ENCODE assay signal across 12 mouse cellular contexts in genomic region chr13:23459264-23459846, GRCm38 (mm10). TPM values are rescaled to one million over a fixed set of nuclear protein-coding genes. Genes with fewer than 3 reads are reported as not detected.
DNase-seq lines count a peak whose midpoint lies in the region; ATAC-seq and TF ChIP-seq lines count a peak whose summit lies in the region.
"Had no signal": no experiment of that assay in that cellular context is flagged by ENCODE, and none has a peak within 500 bp of the region (broad histone marks: within the 10 kb centered on the region; RNA-seq: fewer than 3 reads in every experiment).

No protein-coding gene starts in this region.

- H3K27ac ChIP-seq in hindbrain, embryonic 10.5 days: peak overlapping the region; percentile 23; the same call in 1 of the 2 replicates
- H3K27ac ChIP-seq in hindbrain, postnatal 0 days: no peak overlapping the region
- H3K27ac ChIP-seq in bone marrow, adult 2 months (ENCODE audit: control insufficient read depth, insufficient read depth, low read depth, low read length, poor library complexity): peak overlapping the region; percentile 53; the same call in 1 of the 2 replicates
- H3K27ac ChIP-seq in limb, embryonic 13.5 days: no peak overlapping the region
- H3K27ac ChIP-seq in left cerebral cortex, adult 2 months: no peak overlapping the region

- ATAC-seq in hindbrain, postnatal 0 days: no peak
- ATAC-seq in limb, embryonic 13.5 days (ENCODE audit: low FRiP score, low read depth): no peak

- H3K9me3 ChIP-seq in hindbrain, embryonic 10.5 days: no peaks in the 10 kb centered on the region
- H3K9me3 ChIP-seq in hindbrain, postnatal 0 days (ENCODE audit: low read length): no peaks in the 10 kb centered on the region
- no peaks in the 10 kb centered on the region for H3K9me3 ChIP-seq in E14TG2a.4 (ENCODE audit: low read length)
- H3K9me3 ChIP-seq in limb, embryonic 13.5 days: no peaks in the 10 kb centered on the region

- no peak overlapping the region for H3K4me2 ChIP-seq in hindbrain, postnatal 0 days (ENCODE audit: low read depth, low read length)
- peak overlapping the region; percentile 27 for H3K4me2 ChIP-seq in limb, embryonic 13.5 days (replicated peaks)

- H3K4me3 ChIP-seq in hindbrain, embryonic 10.5 days: peak overlapping the region; percentile 32
- no peak overlapping the region for H3K4me3 ChIP-seq in hindbrain, postnatal 0 days (ENCODE audit: low read length)
- H3K4me3 ChIP-seq in E14TG2a.4 (replicated peaks; ENCODE audit: low read length): peak overlapping the region; percentile 35
- no peak overlapping the region for H3K4me3 ChIP-seq in bone marrow, adult 2 months (replicated peaks; ENCODE audit: control insufficient read depth, low read depth, low read length)
- no peak overlapping the region for H3K4me3 ChIP-seq in limb, embryonic 13.5 days
- H3K4me3 ChIP-seq in left cerebral cortex, adult 2 months: no peak overlapping the region

- peaks cover 46% of the 10 kb centered on the region for H3K27me3 ChIP-seq in hindbrain, embryonic 10.5 days (ENCODE audit: insufficient read depth, poor library complexity, severe bottlenecking)
- no peaks in the 10 kb centered on the region for H3K27me3 ChIP-seq in hindbrain, postnatal 0 days (ENCODE audit: insufficient read depth, low read length)
- H3K27me3 ChIP-seq in E14TG2a.4 (ENCODE audit: insufficient read depth, low read length): peaks cover 29% of the 10 kb centered on the region
- no peaks in the 10 kb centered on the region; the same call in none of the 2 replicates for H3K27me3 ChIP-seq in limb, embryonic 13.5 days

- TF ChIP-seq POLR2A in bone marrow, adult 2 months (IDR thresholded peaks at IDR 0.05; ENCODE audit: borderline replicate concordance, control insufficient read depth, low read depth, low read length): no peak

- peaks cover 20% of the 10 kb centered on the region for H3K4me1 ChIP-seq in hindbrain, embryonic 10.5 days (replicated peaks)
- no peaks in the 10 kb centered on the region for H3K4me1 ChIP-seq in hindbrain, postnatal 0 days (ENCODE audit: insufficient read depth, low read length)
- H3K4me1 ChIP-seq in E14TG2a.4 (replicated peaks; ENCODE audit: low read depth, low read length): peaks cover 23% of the 10 kb centered on the region
- no peaks in the 10 kb centered on the region; the same call in 1 of the 2 replicates for H3K4me1 ChIP-seq in bone marrow, adult 2 months (ENCODE audit: control insufficient read depth, insufficient read depth, low read length)
- peaks cover 19% of the 10 kb centered on the region for H3K4me1 ChIP-seq in limb, embryonic 13.5 days

- 16% methylated on average over 15 of the region's 15 CpGs for WGBS in hindbrain, embryonic 10.5 days
- WGBS in hindbrain, postnatal 0 days: 26% methylated on average over 15 of the region's 15 CpGs
- 52% methylated on average over 15 of the region's 15 CpGs for WGBS in bone marrow, adult 2 months
- WGBS in limb, embryonic 13.5 days: 19% methylated on average over 15 of the region's 15 CpGs

- no peak for DNase-seq in hindbrain, embryonic 10.5 days (ENCODE audit: low spot score)
- DNase-seq in hindbrain, postnatal 0 days (ENCODE audit: low spot score): no peak
- no peak for DNase-seq in ovary, postnatal 10 days (ENCODE audit: low spot score)
- DNase-seq in adrenal gland, postnatal 10 days: no peak
- DNase-seq in left cerebral cortex, adult 2 months (ENCODE audit: extremely low spot score in 1 of 2, low spot score in 2 of 2): no peak
- DNase-seq: kidney, adult 8-10 months had no signal

- H3K9ac ChIP-seq in hindbrain, postnatal 0 days (replicated peaks; ENCODE audit: low read length): no peak overlapping the region
- H3K9ac ChIP-seq in limb, embryonic 13.5 days: no peak overlapping the region

- intact Hi-C loops in left cerebral cortex, adult 2 months (cut with DNase I): no loop called here

- H3K36me3 ChIP-seq in hindbrain, embryonic 10.5 days: no peaks in the 10 kb centered on the region
- no peaks in the 10 kb centered on the region for H3K36me3 ChIP-seq in hindbrain, postnatal 0 days (ENCODE audit: insufficient read depth, low read length)
- H3K36me3 ChIP-seq in E14TG2a.4 (ENCODE audit: insufficient read depth, low read length): no peaks in the 10 kb centered on the region
- no peaks in the 10 kb centered on the region for H3K36me3 ChIP-seq in limb, embryonic 13.5 days

- TF ChIP-seq CTCF in hindbrain, postnatal 0 days (IDR thresholded peaks at IDR 0.05; ENCODE audit: low read depth): no peak
- TF ChIP-seq CTCF in E14TG2a.4 (conservative IDR thresholded peaks at IDR 0.05; ENCODE audit: low read length): no peak
- no peak for TF ChIP-seq CTCF in bone marrow, adult 2 months (IDR thresholded peaks at IDR 0.05; ENCODE audit: control insufficient read depth, insufficient read depth, low read length)
- TF ChIP-seq CTCF in left cerebral cortex, adult 2 months (IDR thresholded peaks at IDR 0.05): no peak

RNA-seq across cellular contexts. Expression of gene Btn1a1, which starts 6.3 kb away (rescaled TPM):
- 0.04 TPM in 1 of 2 replicates, not detected in the other for polyA plus RNA-seq in hindbrain, embryonic 10.5 days (2016; fragmentation: Nextera tagmentation; extraction: Ambion mirVana)
- total RNA-seq in hindbrain, postnatal 0 days (2014; rRNA removed): 0.40 and 0.89 TPM in 2 replicates
- 0.15 and 0.24 TPM in 2 replicates for polyA plus RNA-seq in hindbrain, postnatal 0 days (2015; fragmentation: Nextera tagmentation; extraction: Ambion mirVana)
- 0.87 and 3.1 TPM in 2 replicates for polyA plus RNA-seq in bone marrow, adult 2 months (2011; ENCODE audit: insufficient read depth, insufficient read length, low replicate concordance, missing spikeins)
- 0.19 and 0.45 TPM in 2 replicates for polyA plus RNA-seq in limb, embryonic 13.5 days (2015; fragmentation: Nextera tagmentation; extraction: Ambion mirVana)
- under 1 TPM in 1 of 2 experiments, not detected in 1; 0.55 TPM for total RNA-seq in adrenal gland, postnatal 10 days (2021)
- total RNA-seq in left cerebral cortex, adult 2 months (2021): not detected
- total RNA-seq: left cerebral cortex, postnatal 25 days had no signal
- polyA plus RNA-seq: neural tube, embryonic 11.5 days; stomach, embryonic 14.5 days had no signal

RNA-seq across cellular contexts. Expression of gene Btn2a2, which starts 29.3 kb away (rescaled TPM):
- 0.29 and 0.35 TPM in 2 replicates for polyA plus RNA-seq in hindbrain, embryonic 10.5 days (2016; fragmentation: Nextera tagmentation; extraction: Ambion mirVana)
- total RNA-seq in hindbrain, postnatal 0 days (2014; rRNA removed): not detected in 2 replicates
- 0.11 TPM in 1 of 2 replicates, not detected in the other for polyA plus RNA-seq in hindbrain, postnatal 0 days (2015; fragmentation: Nextera tagmentation; extraction: Ambion mirVana)
- polyA plus RNA-seq in bone marrow, adult 2 months (2011; ENCODE audit: insufficient read depth, insufficient read length, low replicate concordance, missing spikeins): 0.47 TPM in 1 of 2 replicates, not detected in the other
- polyA plus RNA-seq in limb, embryonic 13.5 days (2015; fragmentation: Nextera tagmentation; extraction: Ambion mirVana): 1.4 and 1.5 TPM in 2 replicates
- total RNA-seq in adrenal gland, postnatal 10 days (2021): not detected
- total RNA-seq in left cerebral cortex, adult 2 months (2021): 1 to 10 TPM in 1 of 2 experiments, under 1 TPM in 1; 0.65 to 1.4 TPM

RNA-seq across cellular contexts. Expression of gene Abt1, which starts 35.7 kb away (rescaled TPM):
- 13.4 and 14.5 TPM in 2 replicates for polyA plus RNA-seq in hindbrain, embryonic 10.5 days (2016; fragmentation: Nextera tagmentation; extraction: Ambion mirVana)
- 5.0 and 5.5 TPM in 2 replicates for total RNA-seq in hindbrain, postnatal 0 days (2014; rRNA removed)
- polyA plus RNA-seq in hindbrain, postnatal 0 days (2015; fragmentation: Nextera tagmentation; extraction: Ambion mirVana): 7.2 and 7.6 TPM in 2 replicates
- 8.5 and 10.4 TPM in 2 replicates for polyA plus RNA-seq in bone marrow, adult 2 months (2011; ENCODE audit: insufficient read depth, insufficient read length, low replicate concordance, missing spikeins)
- 13.4 and 14.8 TPM in 2 replicates for polyA plus RNA-seq in limb, embryonic 13.5 days (2015; fragmentation: Nextera tagmentation; extraction: Ambion mirVana)
- 1 to 10 TPM; 6.1 to 7.1 TPM for total RNA-seq in adrenal gland, postnatal 10 days (2021)
- 1 to 10 TPM; 8.9 to 9.8 TPM for total RNA-seq in left cerebral cortex, adult 2 months (2021)

Comparison
In these comparisons a context has a peak if more than half of its experiments do, and no peak if none do; other contexts are left out.
1. H3K27ac ChIP-seq: peak in hindbrain, embryonic 10.5 days (single experiment) and bone marrow, adult 2 months (single experiment); none in hindbrain, postnatal 0 days (single experiment), limb, embryonic 13.5 days (single experiment) and left cerebral cortex, adult 2 months (single experiment).
2. H3K4me3 ChIP-seq: peak in hindbrain, embryonic 10.5 days (single experiment) and E14TG2a.4 (single experiment); none in hindbrain, postnatal 0 days (single experiment), bone marrow, adult 2 months (single experiment), limb, embryonic 13.5 days (single experiment) and left cerebral cortex, adult 2 months (single experiment).